Mouse (Mus musculus): ENCODE measurements around the gene Evpl. TPM values are rescaled to one million over a fixed set of nuclear protein-coding genes. Genes with fewer than 3 reads are reported as not detected.
A peak's percentile ranks its signal among the peaks of the same experiment; 100 is the strongest.

The Evpl gene
- polyA plus RNA-seq, 1 experiment from 2014 or later = 0.10 TPM

GRCm38 (mm10) chr11:116212847-116213246 is 25.0 kb downstream of the Evpl start:
- H3K36me3 ChIP-seq = no peaks in the 10 kb centered on the region; the same call in 1 of the 2 replicates
- no peaks in the 10 kb centered on the region for H3K9me3 ChIP-seq (replicated peaks)
- ATAC-seq (ENCODE audit: low read depth) = no peak
- WGBS (ENCODE audit: insufficient replicate concordance) = 80% methylated on average over 6 of the region's 6 CpGs
- no peak overlapping the region for H3K4me2 ChIP-seq
- H3K9ac ChIP-seq = no peak overlapping the region
- no peak overlapping the region for H3K27ac ChIP-seq
- H3K27me3 ChIP-seq = no peaks in the 10 kb centered on the region
- no peak overlapping the region for H3K4me3 ChIP-seq (replicated peaks)
- H3K4me1 ChIP-seq (replicated peaks) = peaks cover 9% of the 10 kb centered on the region
- DNase-seq = no peak

GRCm38 (mm10) chr11:116210696-116211095 is 27.2 kb downstream of the Evpl start:
- peaks cover 20% of the 10 kb centered on the region for H3K4me1 ChIP-seq (replicated peaks)
- DNase-seq = no peak
- no peak overlapping the region for H3K4me2 ChIP-seq
- ATAC-seq (ENCODE audit: low read depth) = no peak
- WGBS (ENCODE audit: insufficient replicate concordance) = 56% methylated on average over 5 of the region's 5 CpGs
- no peak overlapping the region for H3K4me3 ChIP-seq (replicated peaks)
- H3K27ac ChIP-seq = no peak overlapping the region
- H3K9ac ChIP-seq = no peak overlapping the region
- H3K36me3 ChIP-seq = peaks cover 17% of the 10 kb centered on the region
- H3K9me3 ChIP-seq (replicated peaks) = no peaks in the 10 kb centered on the region
- H3K27me3 ChIP-seq = no peaks in the 10 kb centered on the region

GRCm38 (mm10) chr11:116209257-116209656 is 28.6 kb downstream of the Evpl start:
- WGBS (ENCODE audit: insufficient replicate concordance) = 71% methylated on average over 8 of the region's 8 CpGs
- ATAC-seq (ENCODE audit: low read depth) = no peak
- H3K9me3 ChIP-seq (replicated peaks) = no peaks in the 10 kb centered on the region
- 0 out of 2 replicates have a peak overlapping the region, but pooled peaks have one; percentile 29 for H3K27ac ChIP-seq
- H3K27me3 ChIP-seq = no peaks in the 10 kb centered on the region
- H3K4me3 ChIP-seq (replicated peaks) = no peak overlapping the region
- peaks cover 20% of the 10 kb centered on the region for H3K4me1 ChIP-seq (replicated peaks)
- peaks cover 17% of the 10 kb centered on the region for H3K36me3 ChIP-seq
- DNase-seq = no peak
- no peak overlapping the region for H3K9ac ChIP-seq
- H3K4me2 ChIP-seq = no peak overlapping the region

- Histone ChIP-seq H3K4me3 (replicated peaks) (no peak overlapping the region), H3K36me3 (peaks cover 17% of the 10 kb centered on the region), H3K4me2 (no peak overlapping the region), H3K9me3 (replicated peaks) (no peaks in the 10 kb centered on the region), H3K9ac (no peak overlapping the region), H3K27me3 (no peaks in the 10 kb centered on the region), H3K4me1 (replicated peaks) (peaks cover 20% of the 10 kb centered on the region), H3K27ac (no peak overlapping the region)
- ATAC-seq (ENCODE audit: low read depth) (no peak), DNase-seq (no peak)
- 69% methylated on average over 3 of the region's 3 CpGs for WGBS (ENCODE audit: insufficient replicate concordance)
Observed at GRCm38 (mm10) chr11:116208660-116209059, 29.2 kb downstream of the Evpl start.

- 57% methylated on average over 4 of the region's 4 CpGs for WGBS (ENCODE audit: insufficient replicate concordance)
- Histone ChIP-seq H3K4me3 (replicated peaks) (no peak overlapping the region), H3K4me2 (no peak overlapping the region), H3K9me3 (replicated peaks) (no peaks in the 10 kb centered on the region), H3K36me3 (peaks cover 17% of the 10 kb centered on the region), H3K27ac (no peak overlapping the region), H3K9ac (no peak overlapping the region), H3K27me3 (no peaks in the 10 kb centered on the region), H3K4me1 (replicated peaks) (peaks cover 23% of the 10 kb centered on the region)
- no peak for DNase-seq
- ATAC-seq (ENCODE audit: low read depth) = no peak
Observed at GRCm38 (mm10) chr11:116206678-116207077, 31.2 kb downstream of the Evpl start.

- peaks cover 33% of the 10 kb centered on the region for H3K4me1 ChIP-seq (replicated peaks)
- no peaks in the 10 kb centered on the region for H3K9me3 ChIP-seq (replicated peaks)
- peaks cover 17% of the 10 kb centered on the region for H3K36me3 ChIP-seq
- 84% methylated on average over 3 of the region's 3 CpGs for WGBS (ENCODE audit: insufficient replicate concordance)
- H3K27ac ChIP-seq = no peak overlapping the region
- no peak for ATAC-seq (ENCODE audit: low read depth)
- H3K4me3 ChIP-seq (replicated peaks) = no peak overlapping the region
- no peaks in the 10 kb centered on the region for H3K27me3 ChIP-seq
- no peak for DNase-seq
- no peak overlapping the region for H3K4me2 ChIP-seq
- H3K9ac ChIP-seq = no peak overlapping the region
Observed at GRCm38 (mm10) chr11:116203150-116203549, 34.7 kb downstream of the Evpl start.

- Histone ChIP-seq H3K9ac (no peak overlapping the region), H3K9me3 (replicated peaks) (no peaks in the 10 kb centered on the region), H3K27ac (no peak overlapping the region), H3K4me3 (replicated peaks) (no peak overlapping the region), H3K4me1 (replicated peaks) (peaks cover 42% of the 10 kb centered on the region), H3K27me3 (no peaks in the 10 kb centered on the region), H3K36me3 (peaks cover 6% of the 10 kb centered on the region), H3K4me2 (no peak overlapping the region)
- no peak for DNase-seq
- ATAC-seq (ENCODE audit: low read depth) = no peak
- WGBS (ENCODE audit: insufficient replicate concordance) = 74% methylated on average over 2 of the region's 2 CpGs
Observed at GRCm38 (mm10) chr11:116201151-116201550, 36.7 kb downstream of the Evpl start.

GRCm38 (mm10) chr11:116198639-116199531 is 39.0 kb downstream of the Evpl start, which contains the start of the genes Ten1 and Acox1:
Ten1 (plus strand) TSS chr11:116198855.
Acox1 (minus strand) TSS chr11:116199045.
- Histone ChIP-seq H3K4me3 (replicated peaks) (peak within 1 kb of the TSS; percentile 80), H3K36me3 (peaks cover 3% of the 10 kb centered on the region; the same call in 1 of the 2 replicates), H3K4me2 (peak within 1 kb of the TSS; percentile 95), H3K27ac (peak within 1 kb of the TSS; percentile 88), H3K9ac (peak within 1 kb of the TSS; percentile 87), H3K27me3 (no peaks in the 10 kb centered on the region), H3K4me1 (replicated peaks) (peaks cover 63% of the 10 kb centered on the region), H3K9me3 (replicated peaks) (no peaks in the 10 kb centered on the region)
- WGBS (ENCODE audit: insufficient replicate concordance) = under 1% methylated on average over 61 of the region's 62 CpGs
- DNase-seq = peak; percentile 92
- ATAC-seq (ENCODE audit: low read depth) = peak; percentile 96

- H3K27ac ChIP-seq = peak overlapping the region; percentile 88
- H3K4me1 ChIP-seq (replicated peaks) = peaks cover 68% of the 10 kb centered on the region
- 16% methylated on average over 13 of the region's 13 CpGs for WGBS (ENCODE audit: insufficient replicate concordance)
- ATAC-seq (ENCODE audit: low read depth) = peak; percentile 16
- H3K27me3 ChIP-seq = no peaks in the 10 kb centered on the region
- H3K36me3 ChIP-seq = peaks cover 3% of the 10 kb centered on the region; the same call in 1 of the 2 replicates
- peak overlapping the region; percentile 95 for H3K4me2 ChIP-seq
- H3K9me3 ChIP-seq (replicated peaks) = no peaks in the 10 kb centered on the region
- peak overlapping the region; percentile 80 for H3K4me3 ChIP-seq (replicated peaks)
- DNase-seq = no peak
- H3K9ac ChIP-seq = peak overlapping the region; percentile 87
Observed at GRCm38 (mm10) chr11:116198132-116198531, 39.7 kb downstream of the Evpl start.

GRCm38 (mm10) chr11:116197584-116197906 is 40.3 kb downstream of the Evpl start:
- H3K27ac ChIP-seq = no peak overlapping the region
- 73% methylated on average over 6 of the region's 6 CpGs for WGBS (ENCODE audit: insufficient replicate concordance)
- H3K27me3 ChIP-seq = no peaks in the 10 kb centered on the region

GRCm38 (mm10) chr11:116196866-116197583 is 40.9 kb downstream of the Evpl start:
- DNase-seq = no peak
- no peak for ATAC-seq (ENCODE audit: low read depth)
- WGBS (ENCODE audit: insufficient replicate concordance) = 90% methylated on average over 18 of the region's 18 CpGs
- Histone ChIP-seq H3K27ac (no peak overlapping the region), H3K4me1 (replicated peaks) (peaks cover 68% of the 10 kb centered on the region), H3K9me3 (replicated peaks) (no peaks in the 10 kb centered on the region), H3K9ac (0 out of 2 replicates have a peak overlapping the region, but pooled peaks have one; percentile 87), H3K4me3 (replicated peaks) (peak overlapping the region; percentile 80), H3K36me3 (peaks cover 3% of the 10 kb centered on the region; the same call in 1 of the 2 replicates), H3K27me3 (no peaks in the 10 kb centered on the region), H3K4me2 (peak overlapping the region; percentile 95)

More at GRCm38 (mm10) chr11:116197584-116197906, 40.3 kb downstream of the Evpl start:
- Histone ChIP-seq H3K9ac (peak overlapping the region; percentile 87), H3K36me3 (peaks cover 3% of the 10 kb centered on the region; the same call in 1 of the 2 replicates), H3K4me1 (replicated peaks) (peaks cover 68% of the 10 kb centered on the region), H3K4me2 (peak overlapping the region; percentile 95), H3K4me3 (replicated peaks) (peak overlapping the region; percentile 80), H3K9me3 (replicated peaks) (no peaks in the 10 kb centered on the region)
- DNase-seq = no peak
- ATAC-seq (ENCODE audit: low read depth) = no peak
